Mouse (Mus musculus) forebrain, embryonic 14.5 days (tissue): ENCODE measurements around the gene Bpifa6. TPM values are rescaled to one million over a fixed set of nuclear protein-coding genes. Genes with fewer than 3 reads are reported as not detected.
"Not testable (repeated sequence)": the region's sequence is repeated elsewhere in the genome, so short reads cannot be mapped to it uniquely, and the experiment has no call there.

Experiments used
- ATAC-seq: fragments of 200-750 bp; cut with Nextera tagmentation; 2 replicates; pipeline ENCODE4 v1.8.0; 2017; ENCODE audit warnings: mild to moderate bottlenecking, moderate library complexity
- DNase-seq: peaks from one replicate; pipeline ENCODE4 v3.0.0-alpha.2; 2015; ENCODE audit warnings: low spot score
- H3K27ac ChIP-seq: fragments of 300-500 bp; sonication (generic); 2 replicates; pipeline ENCODE4 v1.5.1; 2014; ENCODE audit warnings: low read depth, mild to moderate bottlenecking, control low read depth, low read length, moderate library complexity
- H3K27me3 ChIP-seq: fragments of 300-500 bp; sonication (generic); replicated peaks from 2 replicates; pipeline ENCODE4 v1.6.1; 2014; ENCODE audit warnings: low read length, control low read depth, mixed read lengths; ENCODE audit not compliant: control insufficient read depth, insufficient read depth
- H3K36me3 ChIP-seq: fragments of 300-500 bp; sonication (generic); 2 replicates; pipeline ENCODE4 v1.6.1; 2014; ENCODE audit warnings: low read length, control low read depth; ENCODE audit not compliant: control insufficient read depth, insufficient read depth
- H3K4me1 ChIP-seq: fragments of 300-500 bp; sonication (generic); 2 replicates; pipeline ENCODE4 v1.6.1; 2014; ENCODE audit warnings: antibody characterized with exemption, low read length, control low read depth; ENCODE audit not compliant: control insufficient read depth, insufficient read depth
- H3K4me2 ChIP-seq: fragments of 300-500 bp; sonication (generic); 2 replicates; pipeline ENCODE4 v1.6.1; 2014; ENCODE audit warnings: mild to moderate bottlenecking, control low read depth, low read length
- H3K4me3 ChIP-seq: fragments of 300-500 bp; sonication (generic); 2 replicates; pipeline ENCODE4 v1.5.1; 2014; ENCODE audit warnings: low read depth, low read length, control low read depth
- H3K9ac ChIP-seq: fragments of 300-500 bp; sonication (generic); 2 replicates; pipeline ENCODE4 v1.6.1; 2014; ENCODE audit warnings: mild to moderate bottlenecking, low read length, control low read depth, moderate library complexity
- H3K9me3 ChIP-seq: fragments of 300-500 bp; sonication (generic); replicated peaks from 2 replicates; pipeline ENCODE4 v1.6.1; 2016; ENCODE audit warnings: low read length, control low read depth, mixed read lengths; ENCODE audit not compliant: control insufficient read depth
- WGBS: fragments of 180-500 bp; shearing (Covaris S2); extraction: QIAGEN DNeasy Blood & Tissue Kit; methylation state at CpG from one replicate; pipeline ENCODE4 v1.1.7; 2014; 5-methylcytosine and 5-hydroxymethylcytosine counted together
- polyA plus RNA-seq: library from polyadenylated mRNA; unstranded; fragments of >200 nt; fragmentation: Nextera tagmentation; extraction: Ambion mirVana; gene quantifications from 2 replicates; pipeline ENCODE4 v1.2.1, GENCODE M21; 2014

Bpifa6 gene
- polyA plus RNA-seq, 1 experiment from 2014 or later = not detected

- DNase-seq = no peak
- H3K4me2 ChIP-seq = no peak overlapping the region
- no peaks in the 10 kb centered on the region for H3K36me3 ChIP-seq
- ATAC-seq = no peak
- no peak overlapping the region for H3K4me3 ChIP-seq
- no peak overlapping the region for H3K27ac ChIP-seq
- no peaks in the 10 kb centered on the region for H3K4me1 ChIP-seq
- no peak overlapping the region for H3K9ac ChIP-seq
- H3K27me3 ChIP-seq = no peaks in the 10 kb centered on the region
- 82% methylated on average over 4 of the region's 4 CpGs for WGBS
- no peaks in the 10 kb centered on the region for H3K9me3 ChIP-seq
These were observed 31.0 kb downstream of the Bpifa6 start for GRCm38 (mm10) chr2:154005734-154006133.

GRCm38 (mm10) chr2:154006331-154006730 lies 31.6 kb downstream of the Bpifa6 start:
- H3K4me1 ChIP-seq = no peaks in the 10 kb centered on the region
- no peaks in the 10 kb centered on the region for H3K36me3 ChIP-seq
- WGBS = 85% methylated on average over 2 of the region's 2 CpGs
- ATAC-seq = no peak
- no peak for DNase-seq
- no peaks in the 10 kb centered on the region for H3K9me3 ChIP-seq
- H3K9ac ChIP-seq = no peak overlapping the region
- no peak overlapping the region for H3K4me3 ChIP-seq
- no peaks in the 10 kb centered on the region for H3K27me3 ChIP-seq
- H3K27ac ChIP-seq = no peak overlapping the region
- H3K4me2 ChIP-seq = no peak overlapping the region

- Histone ChIP-seq H3K27ac (no peak overlapping the region), H3K4me3 (no peak overlapping the region), H3K27me3 (no peaks in the 10 kb centered on the region), H3K4me1 (no peaks in the 10 kb centered on the region), H3K9me3 (no peaks in the 10 kb centered on the region), H3K4me2 (no peak overlapping the region), H3K36me3 (no peaks in the 10 kb centered on the region), H3K9ac (no peak overlapping the region)
- ATAC-seq (no peak), DNase-seq (no peak)
- 88% methylated on average over 1 of the region's 1 CpGs for WGBS
These were observed 32.6 kb downstream of the Bpifa6 start for GRCm38 (mm10) chr2:154007381-154007780.

GRCm38 (mm10) chr2:154007965-154008364 lies 33.2 kb downstream of the Bpifa6 start, which contains the start of gene Bpifa2:
Gene Bpifa2, plus strand, starts transcription at chr2:154008265.
- no peaks in the 10 kb centered on the region for H3K9me3 ChIP-seq
- H3K4me1 ChIP-seq = no peaks in the 10 kb centered on the region
- no peaks in the 10 kb centered on the region for H3K27me3 ChIP-seq
- H3K36me3 ChIP-seq = no peaks in the 10 kb centered on the region
- ATAC-seq (no peak), DNase-seq (no peak)
- no peak within 1 kb of the TSS for H3K9ac ChIP-seq
- no peak within 1 kb of the TSS for H3K4me3 ChIP-seq
- no peak within 1 kb of the TSS for H3K27ac ChIP-seq
- no peak within 1 kb of the TSS for H3K4me2 ChIP-seq
- WGBS = 88% methylated on average over 3 of the region's 3 CpGs

- Histone ChIP-seq H3K4me2 (no peak overlapping the region), H3K36me3 (no peaks in the 10 kb centered on the region), H3K27me3 (no peaks in the 10 kb centered on the region), H3K9ac (no peak overlapping the region), H3K4me1 (no peaks in the 10 kb centered on the region), H3K9me3 (no peaks in the 10 kb centered on the region), H3K4me3 (no peak overlapping the region), H3K27ac (no peak overlapping the region)
- ATAC-seq = no peak
- DNase-seq = no peak
- WGBS = 85% methylated on average over 1 of the region's 1 CpGs
These were observed 43.2 kb downstream of the Bpifa6 start for GRCm38 (mm10) chr2:154017990-154018389.

GRCm38 (mm10) chr2:154024676-154025075 lies 49.9 kb downstream of the Bpifa6 start:
- H3K4me3 ChIP-seq, H3K36me3 ChIP-seq, DNase-seq, H3K9ac ChIP-seq, H3K4me2 ChIP-seq, H3K27ac ChIP-seq, ATAC-seq, H3K27me3 ChIP-seq, H3K9me3 ChIP-seq, H3K4me1 ChIP-seq: not testable (repeated sequence)
- WGBS = 97% methylated on average over 4 of the region's 4 CpGs

GRCm38 (mm10) chr2:154038932-154039331 lies 64.2 kb downstream of the Bpifa6 start:
- no peaks in the 10 kb centered on the region for H3K9me3 ChIP-seq
- DNase-seq (peak; percentile 5), ATAC-seq (no peak)
- H3K4me3 ChIP-seq = no peak overlapping the region
- H3K27ac ChIP-seq = no peak overlapping the region
- H3K27me3 ChIP-seq = no peaks in the 10 kb centered on the region
- no peak overlapping the region for H3K4me2 ChIP-seq
- no peak overlapping the region for H3K9ac ChIP-seq
- WGBS = 64% methylated on average over 2 of the region's 2 CpGs
- H3K4me1 ChIP-seq = no peaks in the 10 kb centered on the region
- no peaks in the 10 kb centered on the region for H3K36me3 ChIP-seq

- no peak overlapping the region for H3K27ac ChIP-seq
- no peaks in the 10 kb centered on the region for H3K9me3 ChIP-seq
- 88% methylated on average over 3 of the region's 3 CpGs for WGBS
- no peaks in the 10 kb centered on the region for H3K36me3 ChIP-seq
- ATAC-seq = no peak
- H3K27me3 ChIP-seq = no peaks in the 10 kb centered on the region
- no peak for DNase-seq
- H3K4me3 ChIP-seq = no peak overlapping the region
- no peak overlapping the region for H3K4me2 ChIP-seq
- no peak overlapping the region for H3K9ac ChIP-seq
- H3K4me1 ChIP-seq = no peaks in the 10 kb centered on the region
These were observed 70.0 kb downstream of the Bpifa6 start for GRCm38 (mm10) chr2:154044743-154045142.
